Mouse (Mus musculus): ENCODE data around the gene Ajm1.

GRCm38 (mm10) chr2:25558774-25559173 lies 22.8 kb downstream of the Ajm1 start:
- TF ChIP-seq CTCF (IDR thresholded peaks at IDR 0.05; ENCODE audit: extremely low read depth, insufficient read depth, low read length), result no peak
- TF ChIP-seq POLR2A (IDR thresholded peaks at IDR 0.05; ENCODE audit: extremely low read depth, insufficient read depth, low read length), result no peak
